Mouse (Mus musculus) hindbrain, postnatal 0 days (tissue): Measurements from ENCODE around the gene Dhcr24. TPM values are rescaled to one million over a fixed set of nuclear protein-coding genes. Genes with fewer than 3 reads are reported as not detected.

Source experiments
- ATAC-seq: fragments of 200-750 bp; cut with Nextera tagmentation; 2 replicates; pipeline ENCODE4 v1.8.0; 2017; ENCODE audit warnings: mild to moderate bottlenecking, moderate TSS enrichment, moderate library complexity
- DNase-seq: peaks from one replicate; pipeline ENCODE4 v3.0.0-alpha.2; 2015; ENCODE audit warnings: low spot score
- H3K27ac ChIP-seq: fragments of 300-500 bp; sonication (generic); 2 replicates; pipeline ENCODE4 v1.5.1; 2014; ENCODE audit warnings: mild to moderate bottlenecking
- H3K27me3 ChIP-seq: fragments of 300-500 bp; sonication (generic); 2 replicates; pipeline ENCODE4 v1.6.1; 2014; ENCODE audit warnings: low read length, mixed read lengths; ENCODE audit not compliant: insufficient read depth
- H3K36me3 ChIP-seq: fragments of 300-500 bp; sonication (generic); 2 replicates; pipeline ENCODE4 v1.6.1; 2014; ENCODE audit warnings: low read length, mixed read lengths; ENCODE audit not compliant: insufficient read depth
- H3K4me1 ChIP-seq: fragments of 300-500 bp; sonication (generic); 2 replicates; pipeline ENCODE4 v1.6.1; 2014; ENCODE audit warnings: antibody characterized with exemption, low read length, mixed read lengths; ENCODE audit not compliant: insufficient read depth
- H3K4me2 ChIP-seq: fragments of 300-500 bp; sonication (generic); 2 replicates; pipeline ENCODE4 v1.6.1; 2014; ENCODE audit warnings: low read depth, mild to moderate bottlenecking, low read length, moderate library complexity, mixed read lengths
- H3K4me3 ChIP-seq: fragments of 300-500 bp; sonication (generic); 2 replicates; pipeline ENCODE4 v1.5.1; 2014; ENCODE audit warnings: low read length
- H3K9ac ChIP-seq: fragments of 300-500 bp; sonication (generic); replicated peaks from 2 replicates; pipeline ENCODE4 v1.6.1; 2014; ENCODE audit warnings: mild to moderate bottlenecking, low read length, moderate library complexity, mixed read lengths
- H3K9me3 ChIP-seq: fragments of 300-500 bp; sonication (generic); 2 replicates; pipeline ENCODE4 v1.6.1; 2016; ENCODE audit warnings: low read length, mixed read lengths
- CTCF ChIP-seq: IDR thresholded peaks from 2 replicates; pipeline ENCODE4 v1.5.1; 2016; ENCODE audit warnings: antibody characterized with exemption, control low read depth, low read depth
- WGBS: fragments of 180-500 bp; shearing (Covaris S2); extraction: QIAGEN DNeasy Blood & Tissue Kit; methylation state at CpG from one replicate; pipeline ENCODE4 v1.1.7; 2014; 5-methylcytosine and 5-hydroxymethylcytosine counted together
- polyA plus RNA-seq: library from polyadenylated mRNA; unstranded; fragments of >200 nt; fragmentation: Nextera tagmentation; extraction: Ambion mirVana; gene quantifications from 2 replicates; pipeline ENCODE4 v1.2.1, GENCODE M21; 2015
- total RNA-seq: library from RNA; depleted of rRNA; stranded (reverse); fragments of >200 nt; gene quantifications from 2 replicates; pipeline ENCODE4 v1.2.3, GENCODE M21; 2014

Dhcr24 gene
- total and polyA plus RNA-seq, 2 experiments from 2014 or later: 8.7 to 127 TPM

GRCm38 (mm10) chr4:106545817-106546373, 14.9 kb upstream of the Dhcr24 start:
- TF ChIP-seq CTCF: no peak
- Histone ChIP-seq H3K36me3 (no peaks in the 10 kb centered on the region), H3K4me1 (no peaks in the 10 kb centered on the region), H3K9ac (no peak overlapping the region), H3K4me2 (no peak overlapping the region), H3K27ac (no peak overlapping the region), H3K4me3 (no peak overlapping the region), H3K27me3 (no peaks in the 10 kb centered on the region), H3K9me3 (no peaks in the 10 kb centered on the region)
- peak; percentile 14 for DNase-seq
- WGBS: 57% methylated on average over 8 of the region's 8 CpGs
- no peak for ATAC-seq

GRCm38 (mm10) chr4:106546896-106547295, 13.9 kb upstream of the Dhcr24 start:
- Histone ChIP-seq H3K36me3 (no peaks in the 10 kb centered on the region), H3K4me3 (no peak overlapping the region), H3K27me3 (no peaks in the 10 kb centered on the region), H3K4me1 (no peaks in the 10 kb centered on the region), H3K4me2 (no peak overlapping the region), H3K9ac (no peak overlapping the region), H3K9me3 (no peaks in the 10 kb centered on the region), H3K27ac (no peak overlapping the region)
- TF ChIP-seq CTCF: no peak
- DNase-seq (no peak), ATAC-seq (no peak)
- WGBS: 67% methylated on average over 1 of the region's 1 CpGs

GRCm38 (mm10) chr4:106548113-106548512, 12.7 kb upstream of the Dhcr24 start:
- TF ChIP-seq CTCF: no peak
- Histone ChIP-seq H3K4me1 (no peaks in the 10 kb centered on the region), H3K27me3 (no peaks in the 10 kb centered on the region), H3K9ac (no peak overlapping the region), H3K36me3 (no peaks in the 10 kb centered on the region), H3K4me3 (no peak overlapping the region), H3K4me2 (no peak overlapping the region), H3K9me3 (no peaks in the 10 kb centered on the region), H3K27ac (no peak overlapping the region)
- WGBS: 88% methylated on average over 3 of the region's 3 CpGs
- DNase-seq: no peak
- ATAC-seq: no peak

- TF ChIP-seq CTCF: no peak
- Histone ChIP-seq H3K4me1 (no peaks in the 10 kb centered on the region), H3K36me3 (no peaks in the 10 kb centered on the region), H3K27me3 (no peaks in the 10 kb centered on the region), H3K9me3 (no peaks in the 10 kb centered on the region), H3K27ac (no peak overlapping the region), H3K9ac (no peak overlapping the region), H3K4me2 (no peak overlapping the region), H3K4me3 (no peak overlapping the region)
- DNase-seq: no peak
- 59% methylated on average over 8 of the region's 8 CpGs for WGBS
- no peak for ATAC-seq
Measured at GRCm38 (mm10) chr4:106550516-106551166, 10.2 kb upstream of the Dhcr24 start.

GRCm38 (mm10) chr4:106557262-106557661, 3.6 kb upstream of the Dhcr24 start:
- H3K9ac ChIP-seq: no peak overlapping the region
- H3K4me3 ChIP-seq: no peak overlapping the region
- H3K9me3 ChIP-seq: no peaks in the 10 kb centered on the region
- ATAC-seq: no peak
- no peaks in the 10 kb centered on the region for H3K27me3 ChIP-seq
- H3K36me3 ChIP-seq: no peaks in the 10 kb centered on the region
- DNase-seq: no peak
- H3K4me2 ChIP-seq: no peak overlapping the region
- no peak overlapping the region for H3K27ac ChIP-seq
- no peak for TF ChIP-seq CTCF
- whole genome bisulfite sequencing: 85% methylated on average over 5 of the region's 5 CpGs
- H3K4me1 ChIP-seq: peaks cover 15% of the 10 kb centered on the region

GRCm38 (mm10) chr4:106557978-106558377, 2.9 kb upstream of the Dhcr24 start:
- no peak for TF ChIP-seq CTCF
- ATAC-seq (no peak), DNase-seq (no peak)
- H3K36me3 ChIP-seq: no peaks in the 10 kb centered on the region
- H3K27ac ChIP-seq: no peak overlapping the region
- no peaks in the 10 kb centered on the region for H3K27me3 ChIP-seq
- no peaks in the 10 kb centered on the region for H3K9me3 ChIP-seq
- no peak overlapping the region for H3K9ac ChIP-seq
- no CpG with 5 or more reads among the region's 1 CpGs for WGBS
- H3K4me1 ChIP-seq: peaks cover 22% of the 10 kb centered on the region
- no peak overlapping the region for H3K4me3 ChIP-seq
- H3K4me2 ChIP-seq: no peak overlapping the region
